ENCODE assay signal across 33 mouse cellular contexts in genomic region chr8:35047798-35048197, GRCm38 (mm10).
"Had no signal": no experiment of that assay in that cellular context is flagged by ENCODE, and none has a peak within 500 bp of the region (broad histone marks: within the 10 kb centered on the region; RNA-seq: fewer than 3 reads in every experiment).

No protein-coding gene starts in this region.

- H3K9me3 ChIP-seq: heart, embryonic 10.5 days; heart, embryonic 13.5 days; heart, embryonic 15.5 days; hindbrain, embryonic 10.5 days; hindbrain, embryonic 12.5 days; hindbrain, embryonic 13.5 days; hindbrain, embryonic 15.5 days; intestine, embryonic 15.5 days; kidney, embryonic 15.5 days had no signal

- H3K4me1 ChIP-seq: heart, embryonic 10.5 days; heart, embryonic 13.5 days; heart, embryonic 15.5 days; hindbrain, embryonic 10.5 days; hindbrain, embryonic 12.5 days; hindbrain, embryonic 13.5 days; hindbrain, embryonic 15.5 days; intestine, embryonic 15.5 days; kidney, embryonic 15.5 days had no signal

- H3K27ac ChIP-seq: heart, embryonic 10.5 days; heart, embryonic 13.5 days; heart, embryonic 15.5 days; hindbrain, embryonic 10.5 days; hindbrain, embryonic 12.5 days; hindbrain, embryonic 13.5 days; hindbrain, embryonic 14.5 days; hindbrain, embryonic 15.5 days; hindbrain, postnatal 0 days; intestine, embryonic 15.5 days; kidney, embryonic 15.5 days; kidney, postnatal 0 days; layer of hippocampus, adult 2 months had no signal

- H3K27me3 ChIP-seq: heart, embryonic 13.5 days; hindbrain, embryonic 12.5 days; hindbrain, embryonic 13.5 days; hindbrain, embryonic 15.5 days; intestine, embryonic 15.5 days; kidney, embryonic 15.5 days had no signal

- ATAC-seq: hindbrain, embryonic 16.5 days; hindbrain, postnatal 0 days; inflammation-experienced regulatory T-cells, adult 6 months; intestine, embryonic 15.5 days; intestine, embryonic 16.5 days; intestine, postnatal 0 days had no signal

- DNase-seq: heart, postnatal 10 days; heart, postnatal 14 days; heart, postnatal 36 days; heart, postnatal 4 days; kidney, adult 11 months; kidney, adult 18-20 months; kidney, adult 2 months; kidney, adult 8-10 months; kidney, adult 9 months; kidney, postnatal 10 days; kidney, postnatal 14 days; kidney, postnatal 25 days; kidney, postnatal 36 days; kidney, postnatal 4 days; layer of hippocampus, adult 9-11 months; layer of hippocampus, postnatal 36 days had no signal

- H3K4me3 ChIP-seq: heart, embryonic 10.5 days; heart, embryonic 13.5 days; heart, embryonic 15.5 days; hindbrain, embryonic 10.5 days; hindbrain, embryonic 12.5 days; hindbrain, embryonic 13.5 days; hindbrain, embryonic 15.5 days; intestine, embryonic 15.5 days; kidney, embryonic 15.5 days; layer of hippocampus, adult 2 months had no signal

- H3K36me3 ChIP-seq: heart, embryonic 10.5 days; heart, embryonic 13.5 days; heart, embryonic 15.5 days; hindbrain, embryonic 10.5 days; hindbrain, embryonic 12.5 days; hindbrain, embryonic 13.5 days; hindbrain, embryonic 15.5 days; intestine, embryonic 15.5 days; kidney, embryonic 15.5 days had no signal

- H3K9ac ChIP-seq: heart, embryonic 13.5 days; heart, embryonic 15.5 days; hindbrain, embryonic 12.5 days; hindbrain, embryonic 13.5 days; hindbrain, embryonic 14.5 days; hindbrain, embryonic 15.5 days; intestine, embryonic 15.5 days; kidney, embryonic 15.5 days had no signal

- H3K4me2 ChIP-seq: heart, embryonic 13.5 days; heart, embryonic 15.5 days; hindbrain, embryonic 12.5 days; hindbrain, embryonic 13.5 days; hindbrain, embryonic 14.5 days; hindbrain, embryonic 15.5 days; intestine, embryonic 15.5 days; kidney, embryonic 15.5 days had no signal
